Mouse (Mus musculus) lung, adult 2 months (tissue): ENCODE measurements at regions not wholly inside any gene's neighbourhood (a gene's known extent, or its start where the extent isn't known, plus 50 kb on each side); places are given as distances from the start of the nearest gene placed in this dataset.

Experiments used
- CTCF ChIP-seq: fragments of 200-500 bp; IDR thresholded peaks from 2 replicates; pipeline ENCODE4 v1.5.1; 2011; ENCODE audit warnings: mild to moderate bottlenecking, low read length, control low read depth; ENCODE audit not compliant: insufficient read depth
- POLR2A ChIP-seq: fragments of 200-500 bp; IDR thresholded peaks from 2 replicates; pipeline ENCODE4 v1.6.1; 2011; ENCODE audit warnings: low read depth, mild to moderate bottlenecking, control low read depth, low read length, borderline replicate concordance; ENCODE audit errors: extremely low read depth

DNA sequence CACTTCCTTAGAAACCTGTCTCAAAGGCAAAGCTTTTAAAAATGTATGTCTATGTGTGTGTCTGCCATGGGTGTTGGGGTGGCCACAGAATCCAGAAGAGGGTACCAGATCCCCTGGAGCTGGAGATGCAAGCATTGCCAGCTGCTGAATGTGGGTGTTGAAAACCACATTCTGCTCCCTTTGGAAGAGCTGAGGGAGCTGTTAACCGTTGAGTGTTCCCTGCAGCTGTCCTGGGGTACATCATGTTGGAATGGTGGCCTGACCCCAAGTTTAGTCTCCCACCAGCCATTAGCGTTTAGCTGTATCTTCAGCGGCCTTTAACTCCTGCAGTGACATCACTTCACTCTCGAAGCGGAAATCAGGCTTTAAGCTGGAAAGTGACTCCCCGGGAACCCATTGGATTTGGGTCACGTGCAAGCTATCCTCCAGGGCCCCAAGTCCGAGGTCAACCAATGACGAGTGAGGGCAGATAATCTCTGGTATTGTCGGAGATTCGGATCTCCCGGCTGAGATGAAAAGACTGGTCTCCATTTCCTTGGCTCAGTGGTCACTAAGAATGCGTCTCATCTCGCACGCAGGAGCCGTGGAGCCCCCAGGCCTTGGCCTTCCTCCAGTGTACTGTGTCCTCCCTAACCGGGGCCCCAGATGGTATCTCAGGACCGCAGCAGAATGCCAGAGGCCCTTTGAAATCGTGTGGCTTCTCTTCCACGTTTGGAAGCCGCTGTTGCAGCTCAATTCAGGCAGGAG lies 412.9 kb upstream of the Tbx3 start:
- TF ChIP-seq POLR2A (no peak), CTCF (no peak)
